ENCODE assay signal across 39 mouse cellular contexts in genomic region chr9:64981904-64982303, GRCm38 (mm10). TPM values are rescaled to one million over a fixed set of nuclear protein-coding genes. Genes with fewer than 3 reads are reported as not detected.
"Had no signal": no experiment of that assay in that cellular context is flagged by ENCODE, and none has a peak within 500 bp of the region (broad histone marks: within the 10 kb centered on the region; RNA-seq: fewer than 3 reads in every experiment).

No protein-coding gene starts in this region.

- DNase-seq: heart, postnatal 10 days; heart, postnatal 14 days; heart, postnatal 36 days; heart, postnatal 4 days; kidney, adult 11 months; kidney, adult 18-20 months; kidney, adult 2 months; kidney, adult 8-10 months; kidney, adult 9 months; kidney, postnatal 10 days; kidney, postnatal 14 days; kidney, postnatal 25 days; kidney, postnatal 36 days; kidney, postnatal 4 days; layer of hippocampus, adult 9-11 months; layer of hippocampus, postnatal 36 days had no signal

- ATAC-seq: hindbrain, embryonic 16.5 days; hindbrain, postnatal 0 days; inflammation-experienced regulatory T-cells, adult 6 months; intestine, embryonic 15.5 days; intestine, embryonic 16.5 days; intestine, postnatal 0 days had no signal

- H3K9ac ChIP-seq: heart, embryonic 12.5 days; heart, embryonic 13.5 days; heart, embryonic 15.5 days; hindbrain, embryonic 12.5 days; hindbrain, embryonic 13.5 days; hindbrain, embryonic 14.5 days; hindbrain, embryonic 15.5 days; intestine, embryonic 15.5 days; kidney, embryonic 15.5 days had no signal

- H3K4me3 ChIP-seq: heart, embryonic 10.5 days; heart, embryonic 12.5 days; heart, embryonic 13.5 days; heart, embryonic 15.5 days; hindbrain, embryonic 10.5 days; hindbrain, embryonic 12.5 days; hindbrain, embryonic 13.5 days; hindbrain, embryonic 15.5 days; intestine, embryonic 15.5 days; kidney, embryonic 15.5 days; layer of hippocampus, adult 2 months had no signal

- H3K27ac ChIP-seq: heart, embryonic 10.5 days; heart, embryonic 13.5 days; heart, embryonic 15.5 days; hindbrain, embryonic 10.5 days; hindbrain, embryonic 12.5 days; hindbrain, embryonic 13.5 days; hindbrain, embryonic 14.5 days; hindbrain, embryonic 15.5 days; hindbrain, postnatal 0 days; intestine, embryonic 15.5 days; kidney, embryonic 15.5 days; kidney, postnatal 0 days; layer of hippocampus, adult 2 months had no signal

- H3K4me1 ChIP-seq: hindbrain, embryonic 10.5 days; hindbrain, embryonic 12.5 days; hindbrain, embryonic 13.5 days; hindbrain, embryonic 15.5 days; intestine, embryonic 15.5 days; kidney, embryonic 15.5 days had no signal

- H3K9me3 ChIP-seq: heart, embryonic 10.5 days; heart, embryonic 12.5 days; heart, embryonic 13.5 days; heart, embryonic 15.5 days; hindbrain, embryonic 10.5 days; hindbrain, embryonic 12.5 days; hindbrain, embryonic 13.5 days; hindbrain, embryonic 15.5 days; intestine, embryonic 15.5 days; kidney, embryonic 15.5 days had no signal

- H3K27me3 ChIP-seq: heart, embryonic 12.5 days; heart, embryonic 13.5 days; heart, embryonic 15.5 days; hindbrain, embryonic 12.5 days; hindbrain, embryonic 13.5 days; hindbrain, embryonic 15.5 days; intestine, embryonic 15.5 days; kidney, embryonic 15.5 days had no signal

- H3K4me2 ChIP-seq: heart, embryonic 11.5 days; heart, embryonic 12.5 days; heart, embryonic 13.5 days; heart, embryonic 15.5 days; hindbrain, embryonic 12.5 days; hindbrain, embryonic 13.5 days; hindbrain, embryonic 14.5 days; hindbrain, embryonic 15.5 days; intestine, embryonic 15.5 days; kidney, embryonic 15.5 days had no signal

RNA-seq across cellular contexts. Expression of gene Slc24a1, which starts 30.5 kb away (rescaled TPM):
- total RNA-seq: hematopoietic stem cell, adult 5-6 weeks; layer of hippocampus, postnatal 36 days had no signal
- polyA plus RNA-seq: hindbrain, embryonic 10.5 days; kidney, adult 2 months; kidney, embryonic 14.5 days; kidney, embryonic 16.5 days; kidney, postnatal 0 days; large intestine, adult 2 months had no signal
